Mouse (Mus musculus): ENCODE results near the gene Gm45753.

The Gm45753 gene

GRCm38 (mm10) chr8:45269056-45269455 is 39.2 kb downstream of the Gm45753 start:
- DNase-seq: no peak

GRCm38 (mm10) chr8:45268485-45268884 is 39.8 kb downstream of the Gm45753 start:
- no peak for DNase-seq

DNA sequence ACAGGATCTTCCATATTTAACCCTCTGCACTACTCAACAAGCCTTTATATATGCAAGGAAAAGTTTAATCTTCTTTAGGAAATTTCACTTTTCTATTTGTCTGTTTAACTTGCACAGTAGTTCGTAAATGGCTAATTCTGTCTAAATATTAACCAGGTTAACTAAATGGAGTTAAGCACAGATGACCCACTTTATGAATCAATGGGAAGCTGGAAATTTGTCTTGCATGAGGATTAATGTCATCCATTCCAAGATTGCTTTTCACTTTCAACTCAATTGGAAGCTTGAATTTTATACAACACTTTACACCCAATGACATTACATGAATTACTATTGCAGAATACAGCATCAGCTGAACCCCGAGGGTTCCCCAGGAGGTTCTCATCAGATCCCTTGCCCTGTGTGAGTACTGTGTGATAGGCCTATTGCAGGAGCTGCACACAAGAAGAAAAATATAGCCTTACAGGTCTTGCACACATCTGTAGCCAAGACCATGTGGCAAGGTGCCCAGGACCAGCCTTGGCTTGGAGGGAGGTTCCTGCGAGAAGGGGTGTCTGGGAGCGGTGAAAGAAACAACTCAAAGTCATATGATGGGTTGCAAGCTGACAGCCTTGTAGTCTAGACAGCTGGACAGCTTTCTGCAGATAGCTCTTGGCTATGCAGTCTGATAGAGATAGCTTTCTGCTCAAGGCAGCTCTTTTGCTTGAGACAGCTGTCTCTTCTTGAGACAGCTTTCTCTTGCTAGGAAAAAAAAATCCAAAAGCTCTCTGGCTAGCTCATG is 40.5 kb downstream of the Gm45753 start:
- DNase-seq: no peak

DNA sequence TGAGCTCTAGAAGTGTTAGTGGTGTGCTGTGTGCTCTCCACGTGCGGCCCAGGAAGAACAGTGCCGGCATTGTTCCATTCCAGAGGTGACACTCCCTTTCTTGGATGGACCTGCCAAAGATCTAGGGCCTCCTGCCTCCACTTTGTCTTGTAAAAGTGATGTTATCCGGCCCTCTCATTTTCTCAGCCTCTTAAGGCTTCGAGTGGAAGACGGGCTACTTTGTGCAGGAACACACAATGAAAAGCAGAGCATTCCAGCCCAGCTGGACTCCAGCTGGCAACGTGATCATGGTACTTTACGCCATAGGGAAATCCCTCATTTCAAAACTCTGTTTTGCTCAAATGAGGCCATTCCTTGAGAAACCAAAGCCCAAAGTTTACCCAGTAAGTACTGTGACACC is 41.3 kb downstream of the Gm45753 start:
- no peak for DNase-seq

DNA sequence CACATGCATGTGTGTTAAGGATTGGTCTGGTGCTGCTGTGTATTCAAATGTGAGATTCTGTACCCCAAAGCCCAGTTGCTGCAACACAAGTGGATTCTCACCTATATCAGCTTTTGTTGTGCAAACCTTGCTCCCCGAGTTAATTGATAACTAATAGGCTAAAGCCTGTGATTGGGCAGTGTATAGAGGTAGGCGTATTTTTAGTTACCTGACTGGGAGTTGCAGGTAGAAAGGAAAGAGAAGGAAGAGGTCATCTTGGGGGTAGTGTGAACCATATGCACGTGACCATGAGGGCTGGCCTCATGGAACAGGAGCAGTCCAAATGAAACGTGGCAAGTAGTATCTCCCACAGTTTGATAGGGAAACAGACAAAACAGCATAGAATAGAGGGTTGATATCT is 43.3 kb downstream of the Gm45753 start:
- DNase-seq: no peak

DNA sequence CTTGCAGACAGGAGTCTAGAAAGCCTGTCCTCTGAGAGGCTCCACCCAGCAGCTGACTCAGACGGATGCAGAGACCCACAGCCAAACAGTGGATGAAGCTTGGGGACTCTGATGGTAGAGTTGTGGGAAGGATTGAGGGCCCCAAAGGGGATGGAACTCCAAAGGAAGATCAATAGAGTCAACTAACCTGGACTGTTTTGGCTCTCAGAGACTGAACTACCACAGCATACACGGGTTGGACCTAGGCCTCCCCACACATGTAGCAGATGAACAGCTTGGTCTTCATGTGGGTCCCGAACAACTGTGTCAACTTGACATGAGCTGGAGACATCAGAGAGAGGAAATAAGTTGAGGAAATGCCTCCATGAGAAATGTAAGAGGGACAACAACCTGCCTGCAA is 45.4 kb downstream of the Gm45753 start:
- no peak for DNase-seq

- no peak for DNase-seq
Observed at GRCm38 (mm10) chr8:45261920-45262319, 46.3 kb downstream of the Gm45753 start, which contains the start of gene F11. F11 (minus strand) TSS chr8:45262031.

- DNase-seq: no peak
Observed at GRCm38 (mm10) chr8:45258421-45258820, 49.8 kb downstream of the Gm45753 start.

- no peak for DNase-seq
Observed at GRCm38 (mm10) chr8:45255040-45255439, 53.2 kb downstream of the Gm45753 start.

DNA sequence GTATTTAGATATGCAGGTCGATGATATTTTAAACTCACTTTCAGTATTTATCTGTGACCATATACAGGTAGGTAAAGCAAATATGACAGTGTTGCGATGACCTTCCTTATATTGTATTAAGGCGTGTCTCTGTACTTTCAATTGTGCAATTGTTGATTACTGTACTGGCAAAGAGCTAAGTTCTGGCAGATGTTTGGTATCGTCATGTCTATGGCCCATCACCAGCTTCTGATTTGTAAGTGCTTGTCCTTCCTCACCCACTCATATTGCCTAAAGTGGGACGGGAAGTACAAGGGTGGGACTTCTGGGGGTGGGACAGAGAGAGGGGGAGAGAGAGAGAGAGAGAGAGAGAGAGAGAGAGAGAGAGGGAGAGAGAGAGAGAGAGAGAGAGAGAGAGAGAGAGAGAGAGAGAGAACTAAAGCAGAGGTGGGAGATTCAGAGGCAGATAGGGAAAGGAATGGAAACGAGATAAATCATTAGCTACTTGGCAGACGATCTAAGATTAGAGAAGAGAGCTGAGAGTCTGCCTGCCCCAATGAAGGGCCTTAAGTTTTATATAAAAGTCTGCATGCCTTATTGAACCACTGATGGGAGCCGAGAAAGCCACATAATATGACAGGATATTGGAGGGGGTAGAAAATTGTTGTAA is 53.9 kb downstream of the Gm45753 start:
- DNase-seq: no peak

DNA sequence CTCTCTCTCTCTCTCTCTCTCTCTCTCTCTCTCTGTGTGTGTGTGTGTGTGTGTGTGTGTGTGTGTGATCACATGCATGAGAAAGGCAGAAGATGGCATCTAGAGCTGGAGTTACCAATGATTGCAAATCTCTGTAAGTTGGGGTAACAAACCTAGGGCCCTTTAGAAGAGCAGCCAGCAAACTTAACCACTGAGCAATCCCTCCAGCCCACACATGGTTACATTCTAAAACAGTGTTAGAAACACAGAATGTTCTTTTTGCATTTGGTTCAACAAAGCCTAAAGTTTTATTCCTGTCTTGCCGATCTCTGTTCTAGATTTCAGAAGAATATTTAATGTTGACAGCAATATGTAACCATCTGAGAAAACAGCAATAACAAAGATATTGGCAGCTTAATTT is 54.7 kb downstream of the Gm45753 start:
- no peak for DNase-seq

DNA sequence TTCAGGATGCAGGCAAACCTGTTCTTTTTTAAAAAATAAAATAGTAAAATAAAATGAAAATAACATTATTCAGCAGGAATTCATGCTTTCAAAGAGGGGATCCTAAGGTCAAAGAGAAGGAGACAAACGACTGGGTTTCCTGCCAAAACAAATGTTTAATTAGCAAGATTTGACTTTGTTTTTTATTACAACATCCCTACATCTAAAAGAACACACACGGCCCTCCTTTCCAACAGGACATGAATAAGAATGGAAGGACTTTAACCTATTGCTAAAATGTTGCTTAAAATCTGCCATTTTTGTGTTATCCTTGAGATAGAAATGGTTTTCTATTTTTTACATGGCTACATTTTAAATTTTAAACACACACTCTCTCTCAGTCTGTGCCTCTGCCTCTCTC is 55.2 kb downstream of the Gm45753 start:
- DNase-seq: no peak

GRCm38 (mm10) chr8:45246307-45246706 is 62.0 kb downstream of the Gm45753 start:
- DNase-seq: no peak

- no peak for DNase-seq
Observed at GRCm38 (mm10) chr8:45239363-45239762, 68.9 kb downstream of the Gm45753 start.

GRCm38 (mm10) chr8:45238282-45238681 is 70.0 kb downstream of the Gm45753 start:
- no peak for DNase-seq

DNA sequence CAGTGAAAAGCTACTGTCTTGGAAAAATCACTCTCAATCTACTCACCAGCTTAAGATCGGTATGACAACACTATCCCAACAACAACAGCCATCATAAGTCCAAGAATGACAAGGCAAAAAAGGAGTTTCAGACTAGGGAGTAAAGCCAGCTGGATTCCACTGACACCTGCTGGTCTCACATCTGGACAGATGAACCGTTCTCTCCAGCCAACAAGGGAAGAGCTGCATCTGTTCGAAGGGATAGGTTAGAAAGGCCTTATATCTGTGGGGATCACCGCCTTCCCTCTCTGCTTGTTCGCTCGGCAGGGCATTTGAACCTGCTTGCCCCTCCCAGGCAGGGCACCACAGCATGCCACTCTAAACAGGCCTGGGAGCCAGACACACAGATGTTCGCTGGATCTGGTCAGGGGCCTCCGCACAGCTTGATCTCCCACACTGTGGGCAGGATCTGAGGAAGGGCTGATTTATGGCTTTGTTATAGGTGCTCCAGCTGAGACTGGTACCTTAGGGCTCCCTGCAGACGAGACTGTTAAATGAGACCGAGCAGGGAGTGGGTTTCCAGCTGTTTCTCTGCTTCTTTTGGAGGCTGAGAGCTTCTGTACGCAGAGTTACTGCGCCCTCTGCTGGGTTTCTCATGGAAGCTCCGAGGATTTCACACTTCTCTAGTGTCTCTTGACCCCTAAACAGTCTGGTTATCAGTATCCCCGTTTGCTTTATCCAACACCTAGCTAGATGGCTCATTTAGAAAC is 71.9 kb downstream of the Gm45753 start:
- peak; percentile 25 for DNase-seq

GRCm38 (mm10) chr8:45235228-45235627 is 73.0 kb downstream of the Gm45753 start:
- DNase-seq: no peak

GRCm38 (mm10) chr8:45233256-45233655 is 75.0 kb downstream of the Gm45753 start:
- no peak for DNase-seq
